Mouse (Mus musculus): ENCODE data around the gene Capg. TPM values are rescaled to one million over a fixed set of nuclear protein-coding genes. Genes with fewer than 3 reads are reported as not detected.

The Capg gene
- polyA plus RNA-seq, 1 experiment from 2014 or later: 8.4 TPM

- peak overlapping the region; percentile 73 for H3K4me3 ChIP-seq (replicated peaks)
- 48% methylated on average over 12 of the region's 12 CpGs for WGBS
- peak; percentile 28 for ATAC-seq (ENCODE audit: low FRiP score)
- H3K36me3 ChIP-seq: no peaks in the 10 kb centered on the region
- no peaks in the 10 kb centered on the region for H3K27me3 ChIP-seq (replicated peaks)
- H3K4me1 ChIP-seq: peaks cover 24% of the 10 kb centered on the region
- peak overlapping the region; percentile 79 for H3K27ac ChIP-seq (replicated peaks)
- peak overlapping the region; percentile 74 for H3K9ac ChIP-seq (replicated peaks)
- no peaks in the 10 kb centered on the region for H3K9me3 ChIP-seq (replicated peaks)
- H3K4me2 ChIP-seq: peak overlapping the region; percentile 85
Observed at GRCm38 (mm10) chr6:72598791-72599557, 54.8 kb downstream of the Capg start.

GRCm38 (mm10) chr6:72600216-72600615 lies 56.0 kb downstream of the Capg start:
- Histone ChIP-seq H3K4me1 (peaks cover 24% of the 10 kb centered on the region), H3K9ac (replicated peaks) (no peak overlapping the region), H3K4me2 (no peak overlapping the region), H3K4me3 (replicated peaks) (no peak overlapping the region), H3K27ac (replicated peaks) (no peak overlapping the region), H3K36me3 (no peaks in the 10 kb centered on the region), H3K27me3 (replicated peaks) (no peaks in the 10 kb centered on the region), H3K9me3 (replicated peaks) (no peaks in the 10 kb centered on the region)
- WGBS: 81% methylated on average over 6 of the region's 6 CpGs
- ATAC-seq (ENCODE audit: low FRiP score): no peak

- Histone ChIP-seq H3K4me2 (no peak overlapping the region), H3K27me3 (replicated peaks) (no peaks in the 10 kb centered on the region), H3K4me3 (replicated peaks) (no peak overlapping the region), H3K27ac (replicated peaks) (no peak overlapping the region), H3K36me3 (peaks cover 3% of the 10 kb centered on the region), H3K9ac (replicated peaks) (no peak overlapping the region), H3K4me1 (peaks cover 24% of the 10 kb centered on the region), H3K9me3 (replicated peaks) (no peaks in the 10 kb centered on the region)
- WGBS: 90% methylated on average over 12 of the region's 12 CpGs
- no peak for ATAC-seq (ENCODE audit: low FRiP score)
Observed at GRCm38 (mm10) chr6:72600771-72601170, 56.6 kb downstream of the Capg start.

GRCm38 (mm10) chr6:72601732-72602131 lies 57.5 kb downstream of the Capg start:
- H3K9me3 ChIP-seq (replicated peaks): no peaks in the 10 kb centered on the region
- no peak overlapping the region for H3K27ac ChIP-seq (replicated peaks)
- H3K4me2 ChIP-seq: no peak overlapping the region
- no peak overlapping the region for H3K4me3 ChIP-seq (replicated peaks)
- H3K9ac ChIP-seq (replicated peaks): no peak overlapping the region
- 64% methylated on average over 1 of the region's 1 CpGs for WGBS
- no peaks in the 10 kb centered on the region for H3K27me3 ChIP-seq (replicated peaks)
- no peak for ATAC-seq (ENCODE audit: low FRiP score)
- H3K36me3 ChIP-seq: peaks cover 13% of the 10 kb centered on the region
- peaks cover 23% of the 10 kb centered on the region for H3K4me1 ChIP-seq

GRCm38 (mm10) chr6:72604066-72604465 lies 59.9 kb downstream of the Capg start:
- Histone ChIP-seq H3K4me2 (no peak overlapping the region), H3K27ac (replicated peaks) (no peak overlapping the region), H3K27me3 (replicated peaks) (no peaks in the 10 kb centered on the region), H3K36me3 (peaks cover 28% of the 10 kb centered on the region), H3K9ac (replicated peaks) (no peak overlapping the region), H3K4me1 (peaks cover 4% of the 10 kb centered on the region), H3K4me3 (replicated peaks) (no peak overlapping the region), H3K9me3 (replicated peaks) (no peaks in the 10 kb centered on the region)
- no peak for ATAC-seq (ENCODE audit: low FRiP score)
- 94% methylated on average over 2 of the region's 2 CpGs for WGBS

GRCm38 (mm10) chr6:72607060-72607459 lies 62.9 kb downstream of the Capg start:
- WGBS: 82% methylated on average over 4 of the region's 4 CpGs
- Histone ChIP-seq H3K27me3 (replicated peaks) (no peaks in the 10 kb centered on the region), H3K4me3 (replicated peaks) (no peak overlapping the region), H3K4me1 (no peaks in the 10 kb centered on the region), H3K27ac (replicated peaks) (no peak overlapping the region), H3K9ac (replicated peaks) (no peak overlapping the region), H3K9me3 (replicated peaks) (no peaks in the 10 kb centered on the region), H3K4me2 (no peak overlapping the region), H3K36me3 (peaks cover 56% of the 10 kb centered on the region)
- no peak for ATAC-seq (ENCODE audit: low FRiP score)

- Histone ChIP-seq H3K4me2 (no peak overlapping the region), H3K36me3 (peaks cover 59% of the 10 kb centered on the region), H3K4me3 (replicated peaks) (no peak overlapping the region), H3K9me3 (replicated peaks) (no peaks in the 10 kb centered on the region), H3K27me3 (replicated peaks) (no peaks in the 10 kb centered on the region), H3K9ac (replicated peaks) (no peak overlapping the region), H3K27ac (replicated peaks) (no peak overlapping the region), H3K4me1 (no peaks in the 10 kb centered on the region)
- no peak for ATAC-seq (ENCODE audit: low FRiP score)
- WGBS: 87% methylated on average over 5 of the region's 5 CpGs
Observed at GRCm38 (mm10) chr6:72607676-72608075, 63.5 kb downstream of the Capg start.

- H3K9ac ChIP-seq (replicated peaks): no peak overlapping the region
- no peaks in the 10 kb centered on the region for H3K27me3 ChIP-seq (replicated peaks)
- no peaks in the 10 kb centered on the region for H3K9me3 ChIP-seq (replicated peaks)
- no peak overlapping the region for H3K4me2 ChIP-seq
- H3K27ac ChIP-seq (replicated peaks): no peak overlapping the region
- H3K36me3 ChIP-seq: peaks cover 67% of the 10 kb centered on the region
- H3K4me3 ChIP-seq (replicated peaks): no peak overlapping the region
- WGBS: 92% methylated on average over 4 of the region's 4 CpGs
- H3K4me1 ChIP-seq: peaks cover 5% of the 10 kb centered on the region
- no peak for ATAC-seq (ENCODE audit: low FRiP score)
Observed at GRCm38 (mm10) chr6:72608662-72609184, 64.5 kb downstream of the Capg start.

- Histone ChIP-seq H3K9me3 (replicated peaks) (no peaks in the 10 kb centered on the region), H3K4me3 (replicated peaks) (no peak overlapping the region), H3K27ac (replicated peaks) (no peak overlapping the region), H3K9ac (replicated peaks) (no peak overlapping the region; the same call in 1 of the 2 replicates), H3K4me1 (peaks cover 20% of the 10 kb centered on the region), H3K4me2 (no peak overlapping the region), H3K27me3 (replicated peaks) (no peaks in the 10 kb centered on the region), H3K36me3 (peaks cover 68% of the 10 kb centered on the region)
- ATAC-seq (ENCODE audit: low FRiP score): no peak
- 89% methylated on average over 4 of the region's 4 CpGs for WGBS
Observed at GRCm38 (mm10) chr6:72610261-72610660, 66.1 kb downstream of the Capg start.

Other genes starting within 250 kb of the Capg start
- gene Sftpb, start 239.8 kb upstream of the Capg start, polyA plus RNA-seq (2015; fragmentation: Nextera tagmentation; extraction: Ambion mirVana): 0.13 and 0.40 TPM in 2 replicates
- 36.7 and 39.2 TPM in 2 replicates for gene Usp39, start 199.2 kb upstream of the Capg start, polyA plus RNA-seq (2015; fragmentation: Nextera tagmentation; extraction: Ambion mirVana)
- 15.4 and 19.2 TPM in 2 replicates for gene 0610030E20Rik, start 197.1 kb upstream of the Capg start, polyA plus RNA-seq (2015; fragmentation: Nextera tagmentation; extraction: Ambion mirVana)
- 21.2 and 21.5 TPM in 2 replicates for gene Tmem150a, start 188.9 kb upstream of the Capg start, polyA plus RNA-seq (2015; fragmentation: Nextera tagmentation; extraction: Ambion mirVana)
- gene Rnf181, start 177.4 kb upstream of the Capg start, polyA plus RNA-seq (2015; fragmentation: Nextera tagmentation; extraction: Ambion mirVana): 145 and 147 TPM in 2 replicates
- gene Vamp5, start 163.9 kb upstream of the Capg start, polyA plus RNA-seq (2015; fragmentation: Nextera tagmentation; extraction: Ambion mirVana): 20.4 and 25.7 TPM in 2 replicates
- 19.1 and 52.7 TPM in 2 replicates for gene Vamp8, start 153.7 kb upstream of the Capg start, polyA plus RNA-seq (2015; fragmentation: Nextera tagmentation; extraction: Ambion mirVana)
- gene Ggcx, start 130.1 kb upstream of the Capg start, polyA plus RNA-seq (2015; fragmentation: Nextera tagmentation; extraction: Ambion mirVana): 19.0 and 23.2 TPM in 2 replicates
- 341 and 365 TPM in 2 replicates for gene Mat2a, start 104.8 kb upstream of the Capg start, polyA plus RNA-seq (2015; fragmentation: Nextera tagmentation; extraction: Ambion mirVana)
- gene Sh2d6, start 22.7 kb upstream of the Capg start, polyA plus RNA-seq (2015; fragmentation: Nextera tagmentation; extraction: Ambion mirVana): 0.24 and 0.70 TPM in 2 replicates
- gene Elmod3, start 54.0 kb downstream of the Capg start, polyA plus RNA-seq (2015; fragmentation: Nextera tagmentation; extraction: Ambion mirVana): 14.3 and 16.6 TPM in 2 replicates
- 4.9 and 8.2 TPM in 2 replicates for gene Retsat, start 54.1 kb downstream of the Capg start, polyA plus RNA-seq (2015; fragmentation: Nextera tagmentation; extraction: Ambion mirVana)
- 36.3 and 38.0 TPM in 2 replicates for gene Tgoln1, start 72.6 kb downstream of the Capg start, polyA plus RNA-seq (2015; fragmentation: Nextera tagmentation; extraction: Ambion mirVana)
- 7.0 and 9.8 TPM in 2 replicates for gene Tcf7l1, start 244.9 kb downstream of the Capg start, polyA plus RNA-seq (2015; fragmentation: Nextera tagmentation; extraction: Ambion mirVana)

Measured in neural tube, embryonic 15.5 days (tissue).